Mouse (Mus musculus) C2C12 (cell line): ENCODE results near the gene Slc9c1.

Source experiments
- CTCF ChIP-seq: IDR thresholded peaks from one replicate; pipeline ENCODE4 v1.5.1; 2011; ENCODE audit not compliant: control insufficient read depth, insufficient read depth, insufficient read length
- FOSL1 ChIP-seq: IDR thresholded peaks from one replicate; pipeline ENCODE4 v1.8.0; 2011; ENCODE audit warnings: mild to moderate bottlenecking, low read length; ENCODE audit not compliant: poor library complexity, insufficient read depth, severe bottlenecking
- MAX ChIP-seq: IDR thresholded peaks from one replicate; pipeline ENCODE4 v1.6.1; 2011; ENCODE audit warnings: mild to moderate bottlenecking, control low read depth

DNA sequence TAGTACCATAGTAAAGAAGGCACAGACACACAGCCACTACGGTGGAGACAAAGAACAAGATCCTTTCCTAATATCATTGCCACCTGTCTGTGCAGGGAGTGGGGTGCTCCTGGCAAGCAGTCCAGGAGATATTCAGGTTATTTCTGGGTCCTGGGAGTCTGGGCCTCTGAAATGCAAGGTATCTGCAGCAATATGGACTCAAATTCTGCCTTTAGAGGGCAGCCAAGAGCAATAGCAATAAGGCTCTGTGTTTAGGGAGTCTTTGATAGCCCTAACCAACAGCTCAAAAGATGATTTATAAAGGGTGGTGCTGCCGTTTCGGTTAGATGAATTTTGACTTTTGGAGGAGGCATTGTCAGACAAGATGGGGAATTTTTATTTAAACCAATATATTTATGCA lies 74.2 kb downstream of the Slc9c1 start:
- TF ChIP-seq CTCF (no peak), FOSL1 (no peak), MAX (no peak)
